Mouse (Mus musculus) yolk sac, embryonic 10.5 days (tissue): ENCODE measurements at regions not wholly inside any gene's neighbourhood (a gene's known extent, or its start where the extent isn't known, plus 50 kb on each side); places are given as distances from the start of the nearest gene placed in this dataset.

Experiments
- DNase-seq: peaks from one replicate; pipeline ENCODE4 v3.0.0-alpha.2; 2017; ENCODE audit warnings: low spot score

GRCm38 (mm10) chr3:34465040-34465831 is 185.0 kb upstream of the Sox2 start:
- no peak for DNase-seq

GRCm38 (mm10) chr3:34458766-34459165 is 191.4 kb upstream of the Sox2 start:
- no peak for DNase-seq

GRCm38 (mm10) chr3:34457821-34458220 is 192.4 kb upstream of the Sox2 start:
- no peak for DNase-seq

GRCm38 (mm10) chr3:34456488-34457433 is 193.4 kb upstream of the Sox2 start:
- no peak for DNase-seq

GRCm38 (mm10) chr3:34454026-34454624 is 196.1 kb upstream of the Sox2 start:
- no peak for DNase-seq

- no peak for DNase-seq
Observed at GRCm38 (mm10) chr3:34445354-34445753, 204.9 kb upstream of the Sox2 start.

- no peak for DNase-seq
Observed at GRCm38 (mm10) chr3:34444802-34445201, 205.4 kb upstream of the Sox2 start.

GRCm38 (mm10) chr3:34443731-34444628 is 206.2 kb upstream of the Sox2 start:
- DNase-seq, result no peak

GRCm38 (mm10) chr3:34443307-34443706 is 206.9 kb upstream of the Sox2 start:
- no peak for DNase-seq

- no peak for DNase-seq
Observed at GRCm38 (mm10) chr3:34441792-34442191, 208.4 kb upstream of the Sox2 start.

GRCm38 (mm10) chr3:34441266-34441665 is 208.9 kb upstream of the Sox2 start:
- no peak for DNase-seq

GRCm38 (mm10) chr3:34434901-34435300 is 215.3 kb upstream of the Sox2 start:
- no peak for DNase-seq

- DNase-seq, result no peak
Observed at GRCm38 (mm10) chr3:34427967-34428366, 222.2 kb upstream of the Sox2 start.

GRCm38 (mm10) chr3:34427495-34427894 is 222.7 kb upstream of the Sox2 start:
- no peak for DNase-seq

- no peak for DNase-seq
Observed at GRCm38 (mm10) chr3:34426955-34427354, 223.2 kb upstream of the Sox2 start.

- no peak for DNase-seq
Observed at GRCm38 (mm10) chr3:34411915-34412306, 238.3 kb upstream of the Sox2 start.

GRCm38 (mm10) chr3:34411142-34411914 is 238.9 kb upstream of the Sox2 start:
- DNase-seq, result no peak

GRCm38 (mm10) chr3:34403586-34403985 is 246.6 kb upstream of the Sox2 start:
- DNase-seq, result no peak

GRCm38 (mm10) chr3:34391275-34391674 is 258.9 kb upstream of the Sox2 start:
- DNase-seq, result no peak

- no peak for DNase-seq
Observed at GRCm38 (mm10) chr3:34384965-34385505, 265.2 kb upstream of the Sox2 start.
